Mouse (Mus musculus) cerebral cortex, adult 2 months (tissue): ENCODE measurements around the gene Oscp1.

ENCODE experiments used
- WGBS: fragments of 180-500 bp; shearing (Covaris S2); methylation state at CpG from one replicate; pipeline ENCODE4 v1.1.7; 2018; 5-methylcytosine and 5-hydroxymethylcytosine counted together

Oscp1 gene

GRCm38 (mm10) chr4:126110374-126111152 lies 52.2 kb downstream of the Oscp1 start:
- 4% methylated on average over 12 of the region's 12 CpGs for WGBS

GRCm38 (mm10) chr4:126111153-126111549 lies 52.8 kb downstream of the Oscp1 start:
- 18% methylated on average over 7 of the region's 7 CpGs for WGBS

GRCm38 (mm10) chr4:126113243-126113642 lies 54.9 kb downstream of the Oscp1 start:
- 18% methylated on average over 4 of the region's 4 CpGs for WGBS

GRCm38 (mm10) chr4:126113943-126114342 lies 55.6 kb downstream of the Oscp1 start:
- 16% methylated on average over 6 of the region's 6 CpGs for WGBS

- 85% methylated on average over 9 of the region's 9 CpGs for WGBS
These were observed 57.0 kb downstream of the Oscp1 start for GRCm38 (mm10) chr4:126115411-126115810.

GRCm38 (mm10) chr4:126115871-126116521 lies 57.6 kb downstream of the Oscp1 start:
- WGBS: 65% methylated on average over 6 of the region's 6 CpGs

- 76% methylated on average over 8 of the region's 8 CpGs for WGBS
These were observed 58.8 kb downstream of the Oscp1 start for GRCm38 (mm10) chr4:126117116-126117515.

- WGBS: 31% methylated on average over 4 of the region's 4 CpGs
These were observed 60.3 kb downstream of the Oscp1 start for GRCm38 (mm10) chr4:126118651-126119050.

- 75% methylated on average over 1 of the region's 1 CpGs for WGBS
These were observed 60.7 kb downstream of the Oscp1 start for GRCm38 (mm10) chr4:126119051-126119450.

GRCm38 (mm10) chr4:126120052-126120451 lies 61.7 kb downstream of the Oscp1 start:
- 88% methylated on average over 5 of the region's 5 CpGs for WGBS

- 93% methylated on average over 2 of the region's 2 CpGs for WGBS
These were observed 62.1 kb downstream of the Oscp1 start for GRCm38 (mm10) chr4:126120506-126120905.

GRCm38 (mm10) chr4:126123309-126124040 lies 65.1 kb downstream of the Oscp1 start:
- 35% methylated on average over 10 of the region's 10 CpGs for WGBS

GRCm38 (mm10) chr4:126130502-126130901 lies 72.1 kb downstream of the Oscp1 start:
- WGBS: 66% methylated on average over 11 of the region's 11 CpGs

GRCm38 (mm10) chr4:126131290-126132121 lies 73.1 kb downstream of the Oscp1 start:
- 44% methylated on average over 10 of the region's 10 CpGs for WGBS

GRCm38 (mm10) chr4:126132636-126133264 lies 74.4 kb downstream of the Oscp1 start:
- WGBS: 54% methylated on average over 6 of the region's 6 CpGs

GRCm38 (mm10) chr4:126134236-126134635 lies 75.9 kb downstream of the Oscp1 start:
- WGBS: 81% methylated on average over 4 of the region's 4 CpGs

GRCm38 (mm10) chr4:126134639-126135038 lies 76.3 kb downstream of the Oscp1 start:
- WGBS: 43% methylated on average over 4 of the region's 4 CpGs

- WGBS: 73% methylated on average over 4 of the region's 4 CpGs
These were observed 79.4 kb downstream of the Oscp1 start for GRCm38 (mm10) chr4:126137773-126138172.

GRCm38 (mm10) chr4:126141021-126141420 lies 82.7 kb downstream of the Oscp1 start:
- WGBS: 63% methylated on average over 5 of the region's 5 CpGs
